Mouse (Mus musculus) testis, postnatal 14 days (tissue): ENCODE results near the gene Col8a1.
A peak's percentile ranks its signal among the peaks of the same experiment; 100 is the strongest.

ENCODE experiments used
- DNase-seq: peaks from one replicate; pipeline ENCODE4 v3.0.0; 2021; ENCODE audit warnings: low spot score

The Col8a1 gene

GRCm38 (mm10) chr16:57754526-57755125, at the start of gene Col8a1:
Gene Col8a1 (minus strand): TSS chr16:57754737.
- DNase-seq, result no peak

GRCm38 (mm10) chr16:57801886-57802285, 47.3 kb upstream of the Col8a1 start:
- no peak for DNase-seq

GRCm38 (mm10) chr16:57796321-57796720, 41.8 kb upstream of the Col8a1 start:
- no peak for DNase-seq

- DNase-seq, result no peak
Observed at GRCm38 (mm10) chr16:57779011-57779410, 24.5 kb upstream of the Col8a1 start.

GRCm38 (mm10) chr16:57765615-57766014, 11.1 kb upstream of the Col8a1 start:
- no peak for DNase-seq

- DNase-seq, result no peak
Observed at GRCm38 (mm10) chr16:57759862-57760261, 5.3 kb upstream of the Col8a1 start.

- DNase-seq, result no peak
Observed at GRCm38 (mm10) chr16:57755708-57756107, 1.2 kb upstream of the Col8a1 start.

- peak; percentile 6 for DNase-seq
Observed at GRCm38 (mm10) chr16:57755241-57755640, 704 bp upstream of the Col8a1 start.

- DNase-seq, result no peak
Observed at GRCm38 (mm10) chr16:57753539-57754280, 827 bp downstream of the Col8a1 start.

- no peak for DNase-seq
Observed at GRCm38 (mm10) chr16:57750549-57750948, 4.0 kb downstream of the Col8a1 start.

GRCm38 (mm10) chr16:57748093-57748492, 6.4 kb downstream of the Col8a1 start:
- no peak for DNase-seq

GRCm38 (mm10) chr16:57747357-57748056, 7.0 kb downstream of the Col8a1 start:
- no peak for DNase-seq

GRCm38 (mm10) chr16:57740169-57740568, 14.4 kb downstream of the Col8a1 start:
- no peak for DNase-seq

GRCm38 (mm10) chr16:57734942-57735341, 19.6 kb downstream of the Col8a1 start:
- no peak for DNase-seq

GRCm38 (mm10) chr16:57733545-57733944, 21.0 kb downstream of the Col8a1 start:
- DNase-seq, result no peak

GRCm38 (mm10) chr16:57733139-57733538, 21.4 kb downstream of the Col8a1 start:
- no peak for DNase-seq

GRCm38 (mm10) chr16:57724978-57725377, 29.6 kb downstream of the Col8a1 start:
- DNase-seq, result no peak

GRCm38 (mm10) chr16:57718982-57719381, 35.6 kb downstream of the Col8a1 start:
- no peak for DNase-seq

- no peak for DNase-seq
Observed at GRCm38 (mm10) chr16:57698733-57699132, 55.8 kb downstream of the Col8a1 start.

GRCm38 (mm10) chr16:57694694-57695093, 59.8 kb downstream of the Col8a1 start:
- DNase-seq, result no peak

- DNase-seq, result no peak
Observed at GRCm38 (mm10) chr16:57693906-57694522, 60.5 kb downstream of the Col8a1 start.

- peak; percentile 17 for DNase-seq
Observed at GRCm38 (mm10) chr16:57685790-57686399, 68.6 kb downstream of the Col8a1 start.
